Mouse (Mus musculus): Measurements from ENCODE around the gene Plppr5.

Gene Plppr5

GRCm38 (mm10) chr3:117696350-117696749, 121.7 kb downstream of the Plppr5 start:
- DNase-seq (ENCODE audit: low spot score in 2 of 2) = no peak

GRCm38 (mm10) chr3:117708788-117709187, 134.2 kb downstream of the Plppr5 start:
- no peak for DNase-seq (ENCODE audit: low spot score in 2 of 2)

- no peak for DNase-seq (ENCODE audit: low spot score in 2 of 2)
Measured at GRCm38 (mm10) chr3:117716534-117717280, 142.1 kb downstream of the Plppr5 start.

- DNase-seq (ENCODE audit: low spot score in 2 of 2) = no peak
Measured at GRCm38 (mm10) chr3:117723390-117723789, 148.8 kb downstream of the Plppr5 start.

GRCm38 (mm10) chr3:117724521-117724920, 149.9 kb downstream of the Plppr5 start:
- DNase-seq (ENCODE audit: low spot score in 2 of 2) = no peak

- DNase-seq (ENCODE audit: low spot score in 2 of 2) = no peak
Measured at GRCm38 (mm10) chr3:117725501-117725900, 150.9 kb downstream of the Plppr5 start.

- no peak for DNase-seq (ENCODE audit: low spot score in 2 of 2)
Measured at GRCm38 (mm10) chr3:117728136-117728535, 153.5 kb downstream of the Plppr5 start.

- DNase-seq (ENCODE audit: low spot score in 2 of 2) = no peak
Measured at GRCm38 (mm10) chr3:117729121-117730072, 154.8 kb downstream of the Plppr5 start.

- no peak for DNase-seq (ENCODE audit: low spot score in 2 of 2)
Measured at GRCm38 (mm10) chr3:117731545-117731944, 156.9 kb downstream of the Plppr5 start.

GRCm38 (mm10) chr3:117732661-117733060, 158.0 kb downstream of the Plppr5 start:
- DNase-seq (ENCODE audit: low spot score in 2 of 2) = no peak
